Mouse (Mus musculus): ENCODE data around the gene Samd10. TPM values are rescaled to one million over a fixed set of nuclear protein-coding genes. Genes with fewer than 3 reads are reported as not detected.

Samd10 gene
- polyA plus RNA-seq (2016; fragmentation: Nextera tagmentation; extraction: Ambion mirVana) = 88.8 and 92.4 TPM in 2 replicates

DNA sequence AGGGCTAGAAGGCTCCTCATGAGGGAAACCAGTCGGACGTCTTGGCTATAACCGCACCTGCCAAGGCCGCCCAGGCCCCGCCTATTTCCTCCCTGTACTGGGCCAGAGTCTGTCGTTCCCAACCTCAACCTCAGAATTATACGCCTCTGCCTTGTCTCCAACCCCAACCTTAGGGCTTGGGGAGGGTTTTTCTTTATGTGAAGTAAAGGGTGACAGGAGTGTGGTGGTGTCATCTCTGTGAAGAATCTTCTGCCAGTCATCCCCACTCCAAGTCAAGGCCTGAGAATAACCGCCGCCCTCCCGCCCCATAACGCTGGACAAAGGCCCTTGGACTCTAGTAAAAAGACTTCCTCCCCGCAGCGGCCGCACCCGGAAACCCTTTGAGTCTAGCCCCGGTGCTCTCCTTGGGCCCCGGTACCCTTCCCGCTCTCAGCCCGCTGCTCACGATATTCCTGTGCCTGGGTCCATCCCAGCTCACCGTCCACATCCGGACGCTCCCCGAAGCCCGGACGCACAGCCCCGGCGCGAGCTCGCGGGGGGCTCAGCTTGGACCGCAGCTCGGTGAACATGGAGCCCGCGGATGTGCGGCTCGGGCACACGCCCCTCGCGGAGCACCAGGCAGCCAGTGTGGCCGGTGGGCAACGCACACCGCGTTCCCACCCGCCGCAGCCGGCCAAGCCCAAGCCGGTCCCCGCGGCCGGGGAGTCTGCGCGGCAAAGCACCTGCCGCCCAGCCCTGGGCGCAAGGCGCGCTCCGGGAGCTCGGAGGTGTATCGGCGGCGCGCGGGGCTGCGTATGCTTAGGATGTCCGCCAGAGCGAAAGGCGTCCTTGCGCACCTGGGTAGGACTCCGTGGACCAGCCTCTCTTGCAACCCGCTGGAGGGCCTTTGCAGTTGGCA is at the start of gene Samd10:
TSS of gene Samd10 (minus strand) at position 759 of the 898 bp plus-strand sequence.
- H3K4me2 ChIP-seq (replicated peaks) = peak within 1 kb of the TSS; percentile 85
- ATAC-seq (ENCODE audit: low FRiP score, low read depth) = peak; percentile 60
- H3K9ac ChIP-seq (replicated peaks) = peak within 1 kb of the TSS; percentile 90
- 2% methylated on average over 71 of the region's 71 CpGs for WGBS
- H3K36me3 ChIP-seq = peaks cover 9% of the 10 kb centered on the region; the same call in 1 of the 2 replicates
- H3K4me1 ChIP-seq = peaks cover 36% of the 10 kb centered on the region
- H3K27me3 ChIP-seq = no peaks in the 10 kb centered on the region
- no peaks in the 10 kb centered on the region for H3K9me3 ChIP-seq
- H3K4me3 ChIP-seq = peak within 1 kb of the TSS; percentile 79
- peak within 1 kb of the TSS; percentile 92 for H3K27ac ChIP-seq (replicated peaks)

DNA sequence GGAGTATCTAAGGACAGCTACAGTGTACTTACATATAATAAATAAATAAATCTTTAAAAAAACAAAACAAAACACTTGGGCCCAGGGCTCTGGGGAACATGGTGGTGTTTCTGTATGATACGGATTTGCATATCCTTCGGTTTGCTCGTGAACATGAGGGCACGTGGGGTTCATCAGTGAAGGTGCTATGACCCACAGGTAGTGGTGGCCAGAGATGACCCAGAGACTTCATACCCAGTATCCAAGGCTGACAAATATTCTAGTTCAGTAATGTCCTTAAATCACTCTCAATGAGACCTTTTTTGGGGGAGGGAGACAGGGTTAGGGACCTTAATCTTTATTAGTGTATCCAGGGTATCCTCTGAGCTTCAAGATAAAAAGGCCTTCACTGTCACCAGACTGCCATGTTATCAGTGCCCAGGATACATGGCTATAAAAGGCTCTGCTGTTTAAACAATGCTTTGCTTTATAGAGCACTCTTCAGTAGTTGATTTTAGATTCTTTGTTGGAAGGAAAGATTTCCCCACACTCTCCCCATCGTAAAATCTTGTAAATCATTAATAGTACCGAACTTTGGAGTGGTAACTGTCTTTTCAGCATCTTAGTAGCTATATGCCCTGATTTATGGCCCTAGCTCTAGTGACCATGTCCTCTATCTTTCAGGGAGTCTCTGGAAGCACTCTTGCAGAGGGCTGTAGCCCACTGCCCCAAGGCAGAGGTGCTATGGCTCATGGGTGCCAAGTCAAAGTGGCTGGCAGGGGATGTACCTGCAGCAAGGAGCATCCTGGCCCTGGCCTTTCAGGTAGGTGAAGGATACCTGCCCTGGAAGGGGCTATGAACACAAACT is 47.8 kb upstream of the Samd10 start:
- peaks cover 89% of the 10 kb centered on the region for H3K36me3 ChIP-seq
- WGBS = 98% methylated on average over 6 of the region's 6 CpGs
- no peak for ATAC-seq (ENCODE audit: low FRiP score, low read depth)

DNA sequence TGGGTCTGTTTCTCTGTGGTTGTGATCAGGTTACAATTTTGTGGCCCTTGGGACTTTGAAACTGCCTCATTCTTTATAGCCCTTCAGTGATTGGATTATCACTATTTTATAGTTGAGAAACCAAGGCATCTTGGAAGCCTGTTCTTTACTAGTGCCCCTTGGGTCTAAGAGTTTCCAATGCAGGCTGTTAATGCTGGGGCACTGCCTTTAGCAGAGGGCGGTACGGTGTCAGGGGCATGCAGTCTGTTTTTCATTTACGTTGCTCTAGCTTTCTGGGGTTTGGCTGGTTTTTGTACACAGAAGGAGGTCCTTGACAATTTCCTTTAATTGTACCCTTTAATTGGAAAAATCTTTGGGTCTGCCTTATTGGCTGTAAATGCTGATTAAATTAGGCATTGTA is 46.7 kb upstream of the Samd10 start:
- peaks cover 89% of the 10 kb centered on the region for H3K36me3 ChIP-seq
- WGBS = 93% methylated on average over 3 of the region's 3 CpGs
- no peak overlapping the region for H3K27ac ChIP-seq (replicated peaks)
- ATAC-seq (ENCODE audit: low FRiP score, low read depth) = no peak
- no peak overlapping the region for H3K4me3 ChIP-seq
- no peak overlapping the region for H3K9ac ChIP-seq (replicated peaks)
- no peaks in the 10 kb centered on the region for H3K4me1 ChIP-seq
- H3K27me3 ChIP-seq = no peaks in the 10 kb centered on the region
- no peaks in the 10 kb centered on the region for H3K9me3 ChIP-seq
- H3K4me2 ChIP-seq (replicated peaks) = no peak overlapping the region

More for the DNA sequence above, 47.8 kb upstream of the Samd10 start:
- Histone ChIP-seq H3K27ac (replicated peaks) (no peak overlapping the region), H3K9ac (replicated peaks) (no peak overlapping the region), H3K4me3 (no peak overlapping the region), H3K27me3 (no peaks in the 10 kb centered on the region), H3K4me2 (replicated peaks) (no peak overlapping the region), H3K4me1 (no peaks in the 10 kb centered on the region), H3K9me3 (no peaks in the 10 kb centered on the region)

DNA sequence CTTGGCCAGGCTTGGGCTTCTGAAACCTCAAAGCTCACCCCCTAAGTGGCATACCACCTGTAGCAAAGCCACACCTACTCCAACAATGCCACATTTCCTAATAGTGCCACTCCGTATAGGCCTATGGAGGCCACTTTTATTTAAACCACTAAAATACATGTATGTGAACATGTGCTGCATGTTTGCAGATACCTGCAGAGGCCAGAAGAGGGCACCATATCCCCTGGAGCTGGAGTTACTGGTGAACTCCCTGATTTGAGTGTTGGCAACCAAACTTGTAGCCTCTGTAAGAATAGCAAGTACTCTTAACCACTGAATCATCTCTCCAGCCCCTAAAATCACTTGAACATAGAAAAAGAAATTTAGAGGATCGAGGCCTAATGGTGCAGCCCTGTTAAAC is 45.3 kb upstream of the Samd10 start:
- no peaks in the 10 kb centered on the region for H3K27me3 ChIP-seq
- H3K4me2 ChIP-seq (replicated peaks) = no peak overlapping the region
- no peak for ATAC-seq (ENCODE audit: low FRiP score, low read depth)
- H3K4me1 ChIP-seq = no peaks in the 10 kb centered on the region
- H3K27ac ChIP-seq (replicated peaks) = no peak overlapping the region
- H3K4me3 ChIP-seq = no peak overlapping the region
- no peak overlapping the region for H3K9ac ChIP-seq (replicated peaks)
- 92% methylated on average over 2 of the region's 2 CpGs for WGBS
- no peaks in the 10 kb centered on the region for H3K9me3 ChIP-seq
- peaks cover 87% of the 10 kb centered on the region for H3K36me3 ChIP-seq

DNA sequence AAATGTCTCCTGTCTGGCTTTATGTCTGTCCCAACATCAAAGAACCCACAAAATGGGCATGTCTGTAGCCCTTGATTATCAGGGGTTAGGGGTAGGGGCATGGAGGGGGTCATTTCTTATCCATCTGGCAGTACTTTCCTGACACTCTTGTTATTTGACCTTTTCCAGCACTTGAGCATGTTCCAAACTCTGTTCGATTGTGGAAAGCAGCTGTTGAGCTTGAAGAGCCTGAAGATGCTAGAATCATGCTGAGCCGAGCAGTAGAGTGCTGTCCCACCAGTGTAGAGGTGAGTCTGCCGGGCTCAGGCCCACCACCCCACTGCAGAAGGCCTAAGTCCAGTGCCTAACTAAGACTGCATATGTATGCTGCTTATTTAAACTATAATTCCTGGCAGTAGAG is 36.9 kb upstream of the Samd10 start:
- Histone ChIP-seq H3K9ac (replicated peaks) (no peak overlapping the region), H3K4me1 (no peaks in the 10 kb centered on the region), H3K4me3 (no peak overlapping the region), H3K4me2 (replicated peaks) (no peak overlapping the region), H3K27me3 (no peaks in the 10 kb centered on the region), H3K9me3 (no peaks in the 10 kb centered on the region), H3K27ac (replicated peaks) (no peak overlapping the region), H3K36me3 (peaks cover 86% of the 10 kb centered on the region)
- 87% methylated on average over 3 of the region's 3 CpGs for WGBS
- ATAC-seq (ENCODE audit: low FRiP score, low read depth) = no peak

DNA sequence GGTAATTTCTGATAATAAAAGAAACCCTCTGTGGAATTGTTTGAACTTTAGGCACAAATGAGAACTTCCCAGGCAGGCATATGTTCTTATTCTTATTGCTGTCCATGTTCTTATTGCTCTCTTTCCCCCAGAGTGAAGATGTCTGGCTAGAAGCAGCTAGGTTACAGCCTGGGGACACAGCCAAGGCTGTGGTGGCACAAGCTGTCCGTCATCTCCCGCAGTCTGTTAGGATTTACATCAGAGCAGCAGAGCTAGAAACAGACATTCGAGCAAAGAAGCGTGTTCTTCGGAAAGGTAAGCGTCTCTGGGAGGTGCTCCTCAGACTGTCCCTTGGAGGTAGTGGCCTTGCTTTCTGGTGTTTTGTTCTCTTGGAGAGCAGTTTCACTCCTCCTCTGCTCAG is 33.6 kb upstream of the Samd10 start:
- Histone ChIP-seq H3K4me1 (no peaks in the 10 kb centered on the region), H3K9me3 (no peaks in the 10 kb centered on the region), H3K36me3 (peaks cover 71% of the 10 kb centered on the region), H3K27ac (replicated peaks) (no peak overlapping the region), H3K4me3 (no peak overlapping the region), H3K27me3 (no peaks in the 10 kb centered on the region), H3K9ac (replicated peaks) (no peak overlapping the region), H3K4me2 (replicated peaks) (no peak overlapping the region)
- no peak for ATAC-seq (ENCODE audit: low FRiP score, low read depth)
- 97% methylated on average over 6 of the region's 6 CpGs for WGBS

DNA sequence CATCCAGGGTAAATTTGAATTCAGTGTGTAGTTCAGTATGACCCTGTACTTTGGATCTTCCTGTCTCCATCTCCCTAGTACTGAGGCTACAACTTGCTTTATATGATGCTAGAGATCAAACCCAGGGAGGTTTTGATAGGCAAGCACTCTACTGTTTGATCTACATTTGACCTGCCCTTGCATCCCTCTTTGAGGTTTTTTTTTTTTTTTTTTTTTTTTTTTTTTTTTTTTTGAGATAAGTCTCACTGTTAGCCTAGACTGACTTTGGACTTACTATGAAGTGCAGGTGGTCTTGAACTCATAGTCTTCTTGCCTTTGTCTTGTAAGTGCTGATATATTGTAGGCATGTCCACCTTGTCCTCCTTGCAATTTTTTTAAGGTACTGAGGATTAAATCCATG is 29.5 kb upstream of the Samd10 start:
- H3K9ac ChIP-seq (replicated peaks) = no peak overlapping the region
- no peak overlapping the region for H3K4me2 ChIP-seq (replicated peaks)
- H3K36me3 ChIP-seq = peaks cover 44% of the 10 kb centered on the region
- H3K4me1 ChIP-seq = no peaks in the 10 kb centered on the region
- no peak for ATAC-seq (ENCODE audit: low FRiP score, low read depth)
- H3K9me3 ChIP-seq = no peaks in the 10 kb centered on the region
- H3K27ac ChIP-seq (replicated peaks) = no peak overlapping the region
- H3K4me3 ChIP-seq = no peak overlapping the region
- no peaks in the 10 kb centered on the region for H3K27me3 ChIP-seq

DNA sequence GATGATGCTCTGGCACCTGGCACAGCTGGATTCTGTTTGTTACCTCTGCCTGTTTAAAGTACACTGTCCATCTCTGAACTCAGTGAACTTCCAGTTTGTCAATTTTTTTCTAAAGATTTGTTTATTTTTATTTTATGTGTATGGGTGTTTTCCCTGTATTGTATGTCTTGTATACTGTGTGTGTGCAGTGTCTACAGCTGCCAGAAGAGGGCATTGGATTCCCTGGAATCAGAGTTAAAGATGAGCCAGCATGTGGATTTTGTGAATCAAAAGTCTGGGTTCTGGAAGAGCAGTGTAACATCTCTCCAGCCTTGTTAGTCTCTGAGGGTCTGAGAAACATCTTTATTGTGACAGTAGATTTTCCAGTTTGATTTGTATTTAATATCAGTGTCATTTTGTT is 24.4 kb upstream of the Samd10 start:
- H3K27me3 ChIP-seq = no peaks in the 10 kb centered on the region
- H3K9ac ChIP-seq (replicated peaks) = no peak overlapping the region
- H3K9me3 ChIP-seq = no peaks in the 10 kb centered on the region
- H3K36me3 ChIP-seq = peaks cover 50% of the 10 kb centered on the region
- H3K27ac ChIP-seq (replicated peaks) = no peak overlapping the region
- H3K4me1 ChIP-seq = no peaks in the 10 kb centered on the region
- H3K4me3 ChIP-seq = no peak overlapping the region
- ATAC-seq (ENCODE audit: low FRiP score, low read depth) = no peak
- H3K4me2 ChIP-seq (replicated peaks) = no peak overlapping the region

DNA sequence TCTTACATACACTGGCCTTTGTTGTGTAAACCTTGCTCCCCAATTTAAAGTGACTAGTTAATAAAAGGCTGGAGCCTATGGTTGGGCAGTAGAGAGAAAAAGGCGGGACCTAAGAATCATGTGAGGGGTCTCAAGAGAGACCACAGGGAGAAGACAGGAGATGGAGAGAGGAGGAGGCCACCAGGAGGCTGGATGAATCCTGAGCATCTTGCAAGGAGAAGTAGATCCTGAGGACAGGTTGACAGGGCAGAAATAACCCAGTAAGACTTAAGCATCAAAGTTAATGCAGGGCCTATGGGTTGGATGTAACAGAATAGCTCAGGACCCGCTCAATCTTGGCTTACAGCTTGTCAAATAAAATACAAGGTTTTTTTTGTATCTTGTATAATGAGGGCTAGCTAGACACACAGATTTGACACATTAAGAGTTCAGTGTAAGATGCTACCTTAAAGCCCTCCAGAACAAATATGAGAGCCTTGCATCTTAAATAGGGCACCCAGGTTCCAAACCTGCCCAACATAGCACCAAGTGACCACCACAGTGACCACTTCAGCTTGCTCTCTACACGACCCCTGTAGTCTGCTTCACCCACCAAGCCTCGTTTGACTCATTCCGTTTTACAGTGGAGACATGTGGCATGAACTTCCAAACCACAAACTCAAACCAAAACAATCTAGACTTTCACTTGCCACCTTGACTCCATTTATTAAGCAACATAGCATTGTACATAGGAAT is 19.9 kb upstream of the Samd10 start:
- Histone ChIP-seq H3K36me3 (peaks cover 62% of the 10 kb centered on the region), H3K4me2 (replicated peaks) (no peak overlapping the region), H3K9ac (replicated peaks) (no peak overlapping the region), H3K27me3 (no peaks in the 10 kb centered on the region), H3K9me3 (no peaks in the 10 kb centered on the region), H3K27ac (replicated peaks) (no peak overlapping the region), H3K4me3 (no peak overlapping the region), H3K4me1 (no peaks in the 10 kb centered on the region)
- 89% methylated on average over 5 of the region's 5 CpGs for WGBS
- no peak for ATAC-seq (ENCODE audit: low FRiP score, low read depth)

DNA sequence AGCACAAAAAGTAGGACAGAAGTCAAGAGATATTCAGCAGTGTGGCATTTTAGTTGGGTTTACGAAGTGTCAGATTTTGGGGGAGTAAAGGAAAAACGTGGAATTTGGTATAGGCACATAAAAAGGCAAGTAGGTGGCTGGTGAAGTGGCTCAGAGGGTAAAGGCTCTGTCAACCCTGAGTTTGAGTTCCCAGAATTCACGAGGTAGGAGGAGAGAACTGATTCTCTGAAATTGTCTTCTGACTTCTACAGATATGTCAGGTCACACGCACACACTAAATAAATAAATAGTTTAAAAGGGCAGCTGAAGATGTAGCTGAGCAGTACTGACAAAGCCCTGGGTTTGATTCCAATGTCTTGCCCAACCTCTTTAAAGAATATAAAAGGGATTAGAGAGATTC is 3.4 kb upstream of the Samd10 start:
- H3K27me3 ChIP-seq = no peaks in the 10 kb centered on the region
- peak overlapping the region; percentile 92; the same call in 1 of the 2 replicates for H3K4me3 ChIP-seq
- WGBS = 70% methylated on average over 4 of the region's 4 CpGs
- H3K4me2 ChIP-seq (replicated peaks) = peak overlapping the region; percentile 85
- no peak overlapping the region for H3K9ac ChIP-seq (replicated peaks)
- H3K36me3 ChIP-seq = no peaks in the 10 kb centered on the region
- no peak overlapping the region for H3K27ac ChIP-seq (replicated peaks)
- H3K9me3 ChIP-seq = no peaks in the 10 kb centered on the region
- H3K4me1 ChIP-seq = peaks cover 32% of the 10 kb centered on the region
- no peak for ATAC-seq (ENCODE audit: low FRiP score, low read depth)

DNA sequence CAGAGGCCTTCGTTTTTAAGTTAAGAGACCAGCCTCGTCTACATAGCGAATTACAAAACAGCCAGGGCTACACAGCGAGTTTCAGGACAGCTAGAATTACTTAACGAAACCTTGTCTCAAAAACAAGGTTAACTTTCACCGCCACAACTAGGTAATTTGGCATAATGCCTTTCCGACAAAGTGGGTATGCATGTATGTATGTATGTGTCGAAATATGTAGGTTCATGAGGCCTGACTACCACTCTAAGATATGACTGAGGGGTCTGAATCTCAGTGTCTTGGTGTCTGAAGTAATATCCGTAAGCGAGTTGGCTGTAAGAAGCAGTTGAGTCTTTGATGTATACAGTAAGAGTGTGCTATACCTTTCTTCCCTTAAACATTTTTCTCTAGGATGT is 2.7 kb upstream of the Samd10 start:
- Histone ChIP-seq H3K9ac (replicated peaks) (peak overlapping the region; percentile 93), H3K4me1 (peaks cover 36% of the 10 kb centered on the region), H3K27me3 (no peaks in the 10 kb centered on the region), H3K4me3 (peak overlapping the region; percentile 92), H3K36me3 (no peaks in the 10 kb centered on the region), H3K27ac (replicated peaks) (peak overlapping the region; percentile 82), H3K9me3 (no peaks in the 10 kb centered on the region), H3K4me2 (replicated peaks) (peak overlapping the region; percentile 85)
- no peak for ATAC-seq (ENCODE audit: low FRiP score, low read depth)
- 29% methylated on average over 10 of the region's 10 CpGs for WGBS
